Mouse (Mus musculus): ENCODE measurements around the gene Dppa2. TPM values are rescaled to one million over a fixed set of nuclear protein-coding genes. Genes with fewer than 3 reads are reported as not detected.

Dppa2 gene
- polyA plus RNA-seq, 3 experiments from 2014 or later: not detected

DNA sequence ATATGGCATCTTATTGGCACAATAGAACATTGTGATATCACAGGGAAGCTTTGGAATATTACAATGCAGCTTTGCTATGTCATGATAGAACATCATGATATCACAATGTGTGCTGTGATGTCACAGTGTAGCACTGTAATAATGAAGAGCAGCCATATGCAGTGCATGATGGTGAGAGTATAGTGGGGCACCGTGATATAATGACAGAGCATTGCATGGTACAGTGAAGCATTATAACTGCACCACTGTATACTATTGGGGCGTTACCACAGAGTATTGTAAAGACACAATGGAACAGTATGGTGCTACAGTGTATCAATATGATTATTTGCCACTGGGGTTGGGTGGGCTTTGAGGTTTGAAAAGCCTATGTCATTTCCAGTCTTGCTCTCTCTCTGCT lies 40.5 kb downstream of the Dppa2 start:
- no peak for ATAC-seq

DNA sequence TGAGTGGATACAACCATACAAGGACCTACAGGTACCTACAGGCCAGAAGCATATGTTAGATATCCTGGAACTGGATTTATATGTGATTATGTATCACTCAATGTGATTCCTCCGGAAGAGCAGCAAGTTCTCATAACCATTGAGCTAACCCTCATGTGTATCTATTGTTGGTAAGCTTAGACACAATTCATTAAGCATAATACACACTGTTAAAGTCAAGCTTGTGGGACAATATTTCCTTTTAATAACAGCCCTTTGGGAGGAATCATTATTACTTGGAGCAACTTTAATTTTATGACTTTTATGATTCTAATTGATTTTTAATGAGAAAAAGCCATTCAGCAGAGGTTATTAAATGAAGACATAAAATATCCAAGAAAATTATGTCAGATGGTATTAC lies 43.5 kb downstream of the Dppa2 start:
- no peak for ATAC-seq

DNA sequence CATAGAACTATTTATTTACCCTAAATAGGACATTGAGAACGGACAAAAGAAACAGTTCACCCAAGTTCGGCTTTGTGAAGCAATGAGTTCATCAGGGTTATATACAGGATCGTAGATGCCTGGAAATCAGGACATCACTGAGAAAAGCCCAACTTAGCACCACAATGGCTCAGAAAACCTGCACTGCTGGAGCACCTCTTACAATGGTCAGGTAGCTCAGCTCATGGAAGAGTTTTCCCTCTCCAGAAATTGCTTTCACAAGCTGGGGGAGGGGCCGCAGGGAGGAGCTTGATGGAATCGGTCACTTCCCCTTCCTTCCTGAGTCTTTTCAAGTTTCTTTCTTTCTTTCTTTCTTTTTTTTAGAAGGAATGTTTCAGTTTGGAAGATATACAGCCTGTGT lies 52.0 kb downstream of the Dppa2 start:
- ATAC-seq: no peak

DNA sequence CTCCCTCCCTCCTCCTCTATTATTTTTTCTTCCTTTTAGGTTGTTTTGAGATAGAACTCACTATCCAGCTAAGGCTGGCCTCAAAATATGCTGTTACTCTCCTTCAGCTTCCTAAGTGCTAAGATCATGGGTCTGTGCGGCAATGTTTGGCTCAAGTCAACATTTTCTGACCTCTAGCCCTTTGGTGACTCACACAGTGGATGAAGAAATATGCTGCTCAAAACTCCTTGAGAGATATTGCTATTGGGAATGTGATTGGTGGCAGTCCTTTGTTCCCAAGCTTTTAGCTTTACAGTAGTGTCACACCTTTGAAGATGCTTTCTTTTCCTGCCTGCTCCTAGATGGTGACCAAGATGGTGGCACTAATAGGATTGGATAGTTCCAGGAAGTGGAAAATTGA lies 52.7 kb downstream of the Dppa2 start:
- no peak for ATAC-seq

DNA sequence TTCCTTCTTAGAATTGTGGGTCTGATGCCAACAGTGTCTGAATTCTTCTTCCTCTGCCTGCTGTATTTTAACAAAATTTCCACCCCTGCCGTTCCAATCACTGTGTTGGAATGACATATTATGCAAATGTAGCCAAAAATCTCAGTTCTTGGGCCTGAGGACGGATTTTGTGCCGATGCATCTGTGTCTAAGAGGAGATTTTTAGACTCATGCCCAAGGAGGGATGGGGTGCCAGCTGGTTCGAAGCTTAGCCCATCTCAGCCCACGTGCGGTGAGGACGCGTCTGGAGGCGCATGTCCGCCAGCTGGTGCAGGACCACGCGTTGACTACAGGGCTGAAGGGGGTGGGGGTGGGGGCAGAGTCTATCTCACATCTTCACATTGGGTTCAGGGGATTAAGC lies 57.2 kb downstream of the Dppa2 start:
- no peak for ATAC-seq

DNA sequence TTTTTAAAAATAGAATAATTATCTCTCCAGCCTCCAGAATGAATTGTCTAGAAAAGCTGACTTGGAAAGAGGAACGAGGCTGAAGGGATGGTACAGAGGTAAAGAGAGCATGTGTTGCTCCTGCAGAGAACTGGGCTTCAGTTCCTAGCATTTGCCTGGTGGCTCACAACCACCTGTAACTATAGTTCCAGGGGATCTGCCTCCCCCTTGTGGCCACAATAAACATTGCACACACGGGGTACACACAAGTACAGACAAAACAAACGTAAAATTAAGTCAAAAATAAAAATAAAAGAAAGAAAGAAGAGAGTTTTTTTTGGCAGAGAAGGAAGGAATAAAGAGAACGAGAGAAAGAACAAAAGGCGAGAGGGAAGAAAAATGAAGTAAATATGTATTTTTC lies 63.1 kb downstream of the Dppa2 start:
- ATAC-seq: no peak

DNA sequence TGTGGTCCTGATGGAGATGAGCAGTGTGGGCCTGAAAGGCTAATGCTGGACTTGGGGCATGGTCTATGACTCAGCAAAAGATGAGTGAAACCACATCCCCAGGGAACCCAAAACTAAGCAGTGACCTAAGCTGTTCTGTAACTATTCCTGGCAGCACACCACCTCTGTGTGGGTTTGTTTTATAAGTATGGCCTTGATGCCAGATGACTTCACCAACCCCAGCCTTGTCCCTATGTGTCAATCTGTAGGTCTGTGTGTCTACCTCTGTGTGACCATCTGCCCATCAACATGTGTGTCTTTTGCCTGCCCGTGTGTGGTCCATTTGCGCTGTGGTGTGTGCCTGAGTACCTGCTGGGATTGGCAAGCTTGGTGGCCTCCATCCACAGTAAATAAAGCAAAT lies 64.4 kb downstream of the Dppa2 start:
- ATAC-seq: no peak

Other genes starting within 250 kb of the Dppa2 start
- gene Dppa4, start 20.2 kb upstream of the Dppa2 start, polyA plus RNA-seq (2017; shearing (Covaris generic)): not detected
- gene Gm5485, start 108.5 kb downstream of the Dppa2 start, polyA plus RNA-seq (2017; shearing (Covaris generic)): under 1 TPM in 1 of 3 experiments, not detected in 2; 0.56 TPM
- 1 to 10 TPM in 1 of 3 experiments, under 1 TPM in 2; 0.18 to 1.4 (median 0.67) TPM for gene Morc1, start 127.3 kb downstream of the Dppa2 start, polyA plus RNA-seq (2017; shearing (Covaris generic))